Mouse (Mus musculus) frontal cortex, adult (tissue): ENCODE results near the gene Htatip2.

Experiments used
- ATAC-seq: cut with Nextera tagmentation; 2 replicates; pipeline ENCODE4 v1.9.2; 2017; ENCODE audit warnings: mild to moderate bottlenecking, moderate library complexity, mixed read lengths; ENCODE audit not compliant: low TSS enrichment

The Htatip2 gene

GRCm38 (mm10) chr7:49758934-49759571 lies at the start of gene Htatip2:
Gene Htatip2, plus strand, starts transcription at chr7:49759115.
- ATAC-seq, result peak; percentile 51

GRCm38 (mm10) chr7:49709381-49710021 lies 49.4 kb upstream of the Htatip2 start:
- ATAC-seq, result no peak

GRCm38 (mm10) chr7:49717942-49718733 lies 40.8 kb upstream of the Htatip2 start:
- ATAC-seq, result no peak

DNA sequence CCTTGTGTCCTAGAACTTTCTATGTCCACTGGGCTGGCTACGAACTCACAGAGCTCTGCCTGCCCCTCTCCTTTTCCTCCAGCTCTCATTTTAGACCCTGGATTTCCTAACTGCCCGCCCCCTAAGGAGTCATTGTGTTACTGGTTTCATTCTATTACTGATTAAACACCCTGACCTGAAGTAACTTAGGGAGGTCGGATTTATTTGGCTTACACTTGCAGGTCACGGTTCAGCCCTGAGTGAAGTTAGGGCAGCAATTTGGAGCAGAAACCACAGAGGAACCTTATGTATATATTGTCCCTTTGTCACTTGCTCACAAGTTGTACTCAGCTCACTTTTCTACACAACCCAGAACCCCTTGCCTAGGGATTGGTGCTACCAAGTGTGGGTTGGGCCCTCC lies 24.6 kb upstream of the Htatip2 start:
- no peak for ATAC-seq

DNA sequence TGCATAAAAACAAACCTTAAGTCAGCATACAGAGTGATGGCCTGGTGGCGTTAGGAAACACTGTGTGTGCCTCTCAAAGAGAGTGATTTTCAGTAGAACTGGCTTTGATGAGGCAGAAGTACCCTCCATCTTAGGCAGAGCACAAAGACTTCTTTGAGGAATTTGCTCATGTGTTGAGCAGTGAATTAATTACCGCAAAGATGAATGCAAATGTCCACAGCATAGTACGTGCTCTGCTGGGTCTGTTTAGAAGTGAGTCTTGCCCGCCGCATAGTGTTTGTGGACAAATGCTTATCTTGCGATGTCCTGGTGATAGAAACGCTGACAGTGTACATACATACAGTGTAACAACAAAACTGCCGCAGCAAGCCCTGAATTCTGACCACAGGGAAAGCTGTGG lies 19.5 kb upstream of the Htatip2 start:
- no peak for ATAC-seq

DNA sequence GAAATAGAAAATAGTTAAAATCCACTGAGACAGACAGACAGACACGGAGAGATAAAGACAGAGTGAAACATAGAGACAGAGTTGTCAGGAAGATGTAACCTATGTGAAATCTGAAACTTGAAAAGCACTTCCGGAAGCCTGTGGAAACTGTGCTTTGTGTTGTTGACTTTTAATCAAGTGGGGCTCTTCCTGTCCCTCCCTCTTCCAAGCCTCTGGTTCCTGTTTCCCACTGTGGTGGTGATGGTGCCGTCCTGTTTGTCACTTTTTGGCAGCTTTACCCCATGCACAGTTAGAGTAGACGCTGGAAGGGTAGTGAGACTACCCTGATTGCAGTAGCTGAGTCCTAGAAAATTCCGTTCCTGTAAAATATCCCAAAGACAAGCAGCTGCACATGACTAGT lies 17.4 kb upstream of the Htatip2 start:
- no peak for ATAC-seq

- ATAC-seq, result no peak
These were observed 17.0 kb upstream of the Htatip2 start for GRCm38 (mm10) chr7:49741923-49742322.

GRCm38 (mm10) chr7:49751148-49751547 lies 7.8 kb upstream of the Htatip2 start:
- ATAC-seq, result peak; percentile 41; the same call in 1 of the 2 replicates

GRCm38 (mm10) chr7:49752730-49753506 lies 6.0 kb upstream of the Htatip2 start:
- ATAC-seq, result no peak

DNA sequence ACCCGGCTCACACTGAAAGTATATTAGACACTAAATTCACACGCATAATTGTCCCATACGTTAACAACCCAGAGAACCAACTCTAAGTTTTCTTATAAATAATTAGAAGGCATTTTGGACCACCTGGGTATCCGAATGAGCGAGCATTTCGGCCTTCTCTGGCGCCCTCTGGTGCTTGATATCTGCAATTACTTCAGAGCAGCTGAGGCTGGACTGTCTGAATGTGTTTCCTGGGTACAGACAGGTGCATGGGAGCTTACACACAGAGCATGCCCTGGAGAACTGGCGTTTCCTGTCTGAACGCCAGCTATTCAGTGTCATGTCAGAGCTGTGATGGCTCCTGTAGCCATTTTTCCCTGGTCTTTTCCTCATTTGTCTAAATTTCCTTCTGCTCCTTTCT lies 4.1 kb upstream of the Htatip2 start:
- ATAC-seq, result peak; percentile 51; the same call in 1 of the 2 replicates

GRCm38 (mm10) chr7:49762605-49763004 lies 3.7 kb downstream of the Htatip2 start:
- ATAC-seq, result peak; percentile 82

GRCm38 (mm10) chr7:49764011-49764716 lies 5.2 kb downstream of the Htatip2 start:
- no peak for ATAC-seq

DNA sequence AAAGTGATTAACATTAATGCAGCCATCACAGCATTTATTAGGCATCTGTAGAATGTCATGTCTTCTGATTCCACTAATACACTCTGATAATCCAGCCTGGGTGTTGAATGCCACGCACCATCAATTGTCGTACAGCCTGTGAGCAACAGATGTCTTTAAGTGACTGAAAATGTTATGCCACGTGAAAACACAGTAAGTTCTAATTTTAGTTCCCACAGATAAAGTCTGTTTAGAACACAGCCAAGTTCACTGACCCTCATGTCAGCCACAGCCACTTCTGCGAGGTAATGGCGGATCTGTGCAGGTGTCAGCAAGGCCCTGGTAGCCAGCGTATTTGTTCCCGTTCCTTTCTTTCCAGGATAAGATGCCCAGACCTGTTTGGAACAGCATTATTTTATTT lies 7.3 kb downstream of the Htatip2 start:
- ATAC-seq, result no peak

GRCm38 (mm10) chr7:49768509-49768908 lies 9.6 kb downstream of the Htatip2 start:
- no peak for ATAC-seq

DNA sequence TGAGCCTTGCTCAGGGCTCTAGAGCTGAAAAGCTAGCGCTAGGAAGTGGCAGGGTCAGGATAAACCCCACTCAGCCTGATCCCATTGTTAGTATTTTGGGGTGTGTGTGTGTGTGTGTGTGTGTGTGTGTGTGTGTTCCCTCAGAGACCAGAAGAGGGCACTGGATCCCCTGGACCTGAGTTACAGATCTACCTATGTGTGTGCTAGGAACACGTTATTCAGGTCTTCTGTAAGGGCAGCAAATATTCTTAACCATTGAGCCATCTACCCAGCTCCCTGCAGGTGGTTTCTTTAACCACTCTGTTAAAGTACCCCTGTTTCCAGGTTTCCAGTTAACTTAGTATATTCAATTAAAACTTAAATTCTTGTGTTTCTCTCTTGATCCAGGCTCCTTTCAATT lies 15.5 kb downstream of the Htatip2 start:
- no peak for ATAC-seq

DNA sequence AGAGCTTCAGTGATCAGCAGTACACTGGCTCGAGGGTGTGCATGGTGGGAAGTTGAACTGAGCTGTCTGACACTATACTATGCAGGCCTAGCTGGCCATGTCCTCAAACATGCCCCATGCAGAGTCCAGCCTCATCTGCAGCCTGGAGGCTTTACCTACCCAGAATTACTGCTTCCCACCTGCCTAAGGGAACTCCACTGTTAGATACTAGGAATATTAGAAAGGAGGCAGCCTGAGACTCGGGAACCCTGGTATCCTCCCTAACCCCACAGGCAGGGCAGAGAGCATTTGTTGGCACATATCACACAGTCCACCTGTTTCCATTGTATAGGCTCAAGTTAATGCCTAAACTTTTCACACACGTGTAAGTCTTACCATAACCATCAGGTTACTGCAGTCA lies 18.7 kb downstream of the Htatip2 start:
- ATAC-seq, result peak; percentile 8; the same call in 1 of the 2 replicates

GRCm38 (mm10) chr7:49778114-49778901 lies 19.4 kb downstream of the Htatip2 start, which contains the start of gene Prmt3:
Gene Prmt3, plus strand, starts transcription at chr7:49778346.
- peak; percentile 88 for ATAC-seq

GRCm38 (mm10) chr7:49778904-49779615 lies 20.1 kb downstream of the Htatip2 start:
- ATAC-seq, result peak; percentile 20

- ATAC-seq, result no peak
These were observed 24.1 kb downstream of the Htatip2 start for GRCm38 (mm10) chr7:49783017-49783416.

GRCm38 (mm10) chr7:49785141-49785540 lies 26.2 kb downstream of the Htatip2 start:
- ATAC-seq, result no peak
